Mouse (Mus musculus) forebrain, embryonic 16.5 days (tissue): ENCODE results near the gene Ripply2. TPM values are rescaled to one million over a fixed set of nuclear protein-coding genes. Genes with fewer than 3 reads are reported as not detected.

Experiments used
- ATAC-seq: fragments of 200-750 bp; cut with Nextera tagmentation; 2 replicates; pipeline ENCODE4 v1.8.0; 2017; ENCODE audit warnings: mild to moderate bottlenecking, moderate library complexity
- H3K27ac ChIP-seq: fragments of 300-500 bp; sonication (generic); 2 replicates; pipeline ENCODE4 v1.5.1; 2014; ENCODE audit warnings: low read length, control low read depth
- H3K27me3 ChIP-seq: fragments of 300-500 bp; sonication (generic); replicated peaks from 2 replicates; pipeline ENCODE4 v1.6.1; 2014; ENCODE audit warnings: low read length; ENCODE audit not compliant: control insufficient read depth, insufficient read depth
- H3K36me3 ChIP-seq: fragments of 300-500 bp; sonication (generic); 2 replicates; pipeline ENCODE4 v1.6.1; 2014; ENCODE audit not compliant: control insufficient read depth, insufficient read depth
- H3K4me1 ChIP-seq: fragments of 300-500 bp; sonication (generic); replicated peaks from 2 replicates; pipeline ENCODE4 v1.6.1; 2014; ENCODE audit warnings: low read length; ENCODE audit not compliant: control insufficient read depth, insufficient read depth
- H3K4me2 ChIP-seq: fragments of 300-500 bp; sonication (generic); 2 replicates; pipeline ENCODE4 v1.6.1; 2014; ENCODE audit warnings: mild to moderate bottlenecking, low read length, control low read depth
- H3K4me3 ChIP-seq: fragments of 300-500 bp; sonication (generic); replicated peaks from 2 replicates; pipeline ENCODE4 v1.5.1; 2014; ENCODE audit warnings: mild to moderate bottlenecking, low read length, control low read depth
- H3K9ac ChIP-seq: fragments of 300-500 bp; sonication (generic); replicated peaks from 2 replicates; pipeline ENCODE4 v1.6.1; 2014; ENCODE audit warnings: low read depth, low read length, control low read depth
- H3K9me3 ChIP-seq: fragments of 300-500 bp; sonication (generic); 2 replicates; pipeline ENCODE4 v1.6.1; 2016; ENCODE audit warnings: low read length; ENCODE audit not compliant: control insufficient read depth
- WGBS: fragments of 180-500 bp; shearing (Covaris S2); extraction: QIAGEN DNeasy Blood & Tissue Kit; methylation state at CpG from one replicate; pipeline ENCODE4 v1.1.7; 2014; 5-methylcytosine and 5-hydroxymethylcytosine counted together
- polyA plus RNA-seq: library from polyadenylated mRNA; unstranded; fragments of >200 nt; fragmentation: Nextera tagmentation; extraction: Ambion mirVana; gene quantifications from 2 replicates; pipeline ENCODE4 v1.2.1, GENCODE M21; 2015

Ripply2 gene
- polyA plus RNA-seq, 1 experiment from 2014 or later: 6.1 TPM

GRCm38 (mm10) chr9:86985105-86985504 lies 30.2 kb upstream of the Ripply2 start:
- Histone ChIP-seq H3K4me3 (no peak overlapping the region), H3K9me3 (no peaks in the 10 kb centered on the region), H3K27ac (no peak overlapping the region), H3K4me1 (peaks cover 3% of the 10 kb centered on the region; the same call in 1 of the 2 replicates), H3K36me3 (no peaks in the 10 kb centered on the region), H3K9ac (no peak overlapping the region), H3K4me2 (no peak overlapping the region), H3K27me3 (no peaks in the 10 kb centered on the region)
- WGBS: 87% methylated on average over 6 of the region's 6 CpGs
- no peak for ATAC-seq

DNA sequence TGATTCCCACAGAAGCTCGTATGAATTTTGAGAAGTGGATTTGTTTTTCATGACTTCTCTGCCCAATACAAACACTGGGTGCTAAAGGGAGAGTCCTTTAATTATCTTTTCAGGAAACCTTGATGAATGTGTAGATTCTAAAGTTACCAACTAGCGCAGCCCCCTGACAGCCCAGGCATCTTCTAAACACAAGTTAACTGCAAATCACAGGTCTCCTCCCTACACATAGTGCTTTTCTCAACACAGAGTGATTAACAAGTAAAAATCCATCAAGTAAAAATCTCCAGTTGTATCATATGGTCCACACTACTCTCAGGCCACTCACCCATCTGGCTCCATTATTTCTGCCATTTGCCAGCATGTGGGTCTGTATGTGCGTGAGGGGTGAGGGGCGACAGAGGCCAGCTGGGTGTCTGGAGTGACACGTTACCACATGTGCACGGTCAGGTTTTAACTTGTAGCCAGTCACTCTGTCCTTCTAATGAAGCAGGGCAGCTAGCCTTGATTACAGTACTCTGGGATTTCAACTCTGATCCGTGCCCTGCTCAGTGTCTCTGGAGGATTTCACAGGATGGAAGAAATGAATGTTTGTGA lies 28.5 kb upstream of the Ripply2 start:
- Histone ChIP-seq H3K4me3 (no peak overlapping the region), H3K36me3 (no peaks in the 10 kb centered on the region), H3K4me2 (no peak overlapping the region), H3K27ac (no peak overlapping the region), H3K9me3 (no peaks in the 10 kb centered on the region), H3K27me3 (no peaks in the 10 kb centered on the region), H3K9ac (no peak overlapping the region), H3K4me1 (peaks cover under 1% of the 10 kb centered on the region; the same call in 1 of the 2 replicates)
- no peak for ATAC-seq
- 79% methylated on average over 7 of the region's 7 CpGs for WGBS

DNA sequence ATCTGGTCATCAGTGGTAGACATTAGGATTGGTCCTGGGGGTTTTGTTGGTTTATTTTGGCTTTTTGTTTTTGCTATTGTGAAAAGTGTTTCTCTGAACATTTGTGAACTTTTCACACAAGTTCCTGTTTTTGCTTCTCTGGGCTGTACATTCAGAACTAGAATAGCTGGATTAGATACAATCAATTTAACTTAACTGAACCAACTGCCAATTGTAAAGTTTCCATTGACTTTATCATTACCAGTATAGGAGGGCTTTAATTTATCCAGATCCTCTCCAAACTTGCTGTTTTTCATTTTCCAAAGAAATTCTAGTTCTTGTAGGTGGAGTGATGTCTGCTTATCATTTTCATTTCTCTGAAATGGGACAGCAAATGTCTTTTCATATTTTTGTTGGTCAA lies 25.5 kb upstream of the Ripply2 start:
- H3K4me1 ChIP-seq: no peaks in the 10 kb centered on the region
- H3K36me3 ChIP-seq: no peaks in the 10 kb centered on the region
- no peaks in the 10 kb centered on the region for H3K27me3 ChIP-seq
- no peak overlapping the region for H3K27ac ChIP-seq
- no peak overlapping the region for H3K4me3 ChIP-seq
- ATAC-seq: no peak
- no peaks in the 10 kb centered on the region for H3K9me3 ChIP-seq
- H3K9ac ChIP-seq: no peak overlapping the region
- H3K4me2 ChIP-seq: no peak overlapping the region

DNA sequence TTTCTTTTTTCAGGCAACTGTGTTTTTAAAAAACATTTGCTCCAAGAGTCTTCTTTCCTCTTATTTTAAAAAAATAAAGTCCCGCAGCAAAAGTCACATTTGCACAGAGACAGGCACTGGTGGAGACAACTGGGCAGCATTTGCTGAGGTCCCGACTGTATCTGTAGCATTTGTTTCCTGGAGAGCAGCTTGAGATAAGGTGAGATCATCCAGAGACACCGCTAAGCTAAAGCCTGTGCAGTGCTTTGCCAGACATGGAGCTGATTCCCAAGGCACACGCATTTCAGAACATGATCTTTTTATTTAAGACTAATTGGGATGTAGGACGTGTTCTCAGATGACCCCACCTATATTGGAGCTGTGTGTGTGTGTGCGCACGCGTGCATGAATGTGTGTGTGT lies 23.6 kb upstream of the Ripply2 start:
- WGBS: 87% methylated on average over 8 of the region's 8 CpGs
- Histone ChIP-seq H3K27me3 (no peaks in the 10 kb centered on the region), H3K4me3 (no peak overlapping the region)

GRCm38 (mm10) chr9:86997046-86997691 lies 18.2 kb upstream of the Ripply2 start:
- Histone ChIP-seq H3K4me1 (no peaks in the 10 kb centered on the region), H3K9me3 (no peaks in the 10 kb centered on the region), H3K4me3 (no peak overlapping the region), H3K27ac (no peak overlapping the region), H3K27me3 (no peaks in the 10 kb centered on the region), H3K4me2 (no peak overlapping the region), H3K9ac (no peak overlapping the region), H3K36me3 (no peaks in the 10 kb centered on the region)
- WGBS: 55% methylated on average over 3 of the region's 3 CpGs
- no peak for ATAC-seq

More for the DNA sequence above, 23.6 kb upstream of the Ripply2 start:
- Histone ChIP-seq H3K4me2 (no peak overlapping the region), H3K9me3 (no peaks in the 10 kb centered on the region), H3K4me1 (no peaks in the 10 kb centered on the region), H3K9ac (no peak overlapping the region), H3K27ac (no peak overlapping the region), H3K36me3 (no peaks in the 10 kb centered on the region)
- no peak for ATAC-seq

DNA sequence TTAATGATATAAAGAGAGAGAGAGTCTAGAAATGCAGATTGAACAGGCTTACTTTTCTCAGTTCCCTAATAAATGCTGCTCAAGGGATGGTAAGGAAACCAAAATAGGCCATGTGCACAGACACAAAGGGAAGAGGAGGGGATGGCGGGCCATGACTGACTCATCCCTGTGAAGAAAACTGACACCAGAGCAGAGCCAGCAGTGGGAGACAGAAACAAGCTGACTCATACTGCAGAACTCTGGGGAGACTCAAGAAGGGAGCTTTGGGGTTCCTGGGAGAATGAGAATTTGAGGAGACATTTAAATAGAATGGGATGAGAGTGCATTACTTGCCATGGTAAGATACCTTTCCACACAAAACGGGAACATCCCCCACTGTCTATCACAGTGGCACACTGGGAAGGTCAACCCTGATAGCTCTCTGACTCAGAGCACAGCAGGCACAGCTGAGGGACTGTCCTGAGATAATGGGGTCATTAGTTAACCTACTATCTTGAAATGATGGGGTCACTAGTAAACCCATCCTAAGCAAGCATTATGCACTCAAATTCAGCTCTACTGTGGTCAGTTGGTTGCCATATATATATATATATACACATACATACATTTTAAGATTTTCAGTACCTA lies 15.3 kb upstream of the Ripply2 start:
- 76% methylated on average over 2 of the region's 2 CpGs for WGBS
- no peak overlapping the region for H3K27ac ChIP-seq
- no peak overlapping the region for H3K4me3 ChIP-seq
- no peaks in the 10 kb centered on the region for H3K9me3 ChIP-seq
- H3K4me1 ChIP-seq: no peaks in the 10 kb centered on the region
- H3K4me2 ChIP-seq: no peak overlapping the region
- ATAC-seq: no peak
- H3K9ac ChIP-seq: no peak overlapping the region
- no peaks in the 10 kb centered on the region for H3K36me3 ChIP-seq
- no peaks in the 10 kb centered on the region for H3K27me3 ChIP-seq

GRCm38 (mm10) chr9:87004701-87005434 lies 10.5 kb upstream of the Ripply2 start:
- no peak for ATAC-seq
- Histone ChIP-seq H3K4me3 (no peak overlapping the region), H3K27me3 (no peaks in the 10 kb centered on the region), H3K4me2 (no peak overlapping the region), H3K36me3 (no peaks in the 10 kb centered on the region), H3K27ac (no peak overlapping the region), H3K4me1 (peaks cover 7% of the 10 kb centered on the region), H3K9ac (no peak overlapping the region), H3K9me3 (no peaks in the 10 kb centered on the region)
- 75% methylated on average over 6 of the region's 6 CpGs for WGBS

DNA sequence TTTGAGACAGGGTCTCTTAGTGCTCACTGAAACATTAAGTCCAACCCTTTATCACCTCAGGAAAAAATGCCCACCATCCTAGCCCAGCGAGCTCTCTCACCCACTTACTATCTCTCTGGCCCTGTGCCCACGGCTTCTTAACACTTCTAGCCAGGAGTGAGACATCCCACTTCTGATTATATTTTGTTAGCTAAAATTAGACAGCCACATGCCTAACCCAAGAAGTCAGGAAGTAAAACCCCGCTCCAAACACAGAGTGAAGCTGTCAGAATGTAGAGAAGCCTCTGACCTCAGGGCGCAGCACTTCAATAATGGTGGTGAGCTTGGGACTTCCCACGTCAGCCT lies 9.9 kb upstream of the Ripply2 start:
- no peak overlapping the region for H3K27ac ChIP-seq
- no peak overlapping the region for H3K9ac ChIP-seq
- peaks cover 7% of the 10 kb centered on the region for H3K4me1 ChIP-seq
- no peak overlapping the region for H3K4me2 ChIP-seq
- H3K27me3 ChIP-seq: no peaks in the 10 kb centered on the region
- no peak for ATAC-seq
- no peaks in the 10 kb centered on the region for H3K36me3 ChIP-seq
- no peaks in the 10 kb centered on the region for H3K9me3 ChIP-seq
- WGBS: 65% methylated on average over 5 of the region's 5 CpGs
- no peak overlapping the region for H3K4me3 ChIP-seq

- Histone ChIP-seq H3K9ac (no peak overlapping the region), H3K36me3 (no peaks in the 10 kb centered on the region), H3K4me1 (peaks cover 7% of the 10 kb centered on the region), H3K4me2 (no peak overlapping the region), H3K4me3 (no peak overlapping the region), H3K9me3 (no peaks in the 10 kb centered on the region), H3K27ac (no peak overlapping the region), H3K27me3 (0 out of 2 replicates have a peak, but pooled peaks cover 2% of the 10 kb centered on the region)
- 39% methylated on average over 6 of the region's 6 CpGs for WGBS
- peak; percentile 68 for ATAC-seq
These were observed 6.8 kb upstream of the Ripply2 start for GRCm38 (mm10) chr9:87008507-87008906.
